Mouse (Mus musculus): ENCODE data around the gene Gm20605.

GRCm38 (mm10) chr5:137583670-137584169 is 45.3 kb upstream of the Gm20605 start:
- TF ChIP-seq POLR2A (IDR thresholded peaks at IDR 0.05; ENCODE audit: insufficient read length, low read depth) (no peak), MAX (IDR thresholded peaks at IDR 0.05; ENCODE audit: low read depth) (no peak), SRF (IDR thresholded peaks at IDR 0.05; ENCODE audit: control insufficient read depth, insufficient read length, low read depth) (no peak), MYOD1 (IDR thresholded peaks at IDR 0.05; ENCODE audit: control insufficient read depth in 1 of 3, insufficient read length in 2 of 3, low read depth in 2 of 3) (no peak), POLR2AphosphoS2 (IDR thresholded peaks at IDR 0.05; ENCODE audit: insufficient read length, low read depth) (no peak), TCF12 (IDR thresholded peaks at IDR 0.05; ENCODE audit: insufficient read depth, poor library complexity, severe bottlenecking) (no peak), REST (IDR thresholded peaks at IDR 0.05; ENCODE audit: insufficient read depth, insufficient read length) (no peak), CEBPB (IDR thresholded peaks at IDR 0.05; ENCODE audit: insufficient read depth, poor library complexity, severe bottlenecking) (no peak), MYOG (IDR thresholded peaks at IDR 0.05; ENCODE audit: control insufficient read depth in 1 of 3, insufficient read depth in 1 of 3, insufficient read length in 2 of 3, low read depth in 2 of 3) (no peak), E2F4 (IDR thresholded peaks at IDR 0.05; ENCODE audit: insufficient read depth) (no peak), USF1 (IDR thresholded peaks at IDR 0.05; ENCODE audit: low read depth) (no peak), TCF3 (IDR thresholded peaks at IDR 0.05; ENCODE audit: insufficient read length, low read depth) (no peak)

All from myocyte (in vitro differentiated cells).